Mouse (Mus musculus) CD4-positive, CD25-positive, alpha-beta regulatory T cell, adult 4 months (primary cell): ENCODE data around the gene Btbd35f21. TPM values are rescaled to one million over a fixed set of nuclear protein-coding genes. Genes with fewer than 3 reads are reported as not detected.
"Not testable (repeated sequence)": the region's sequence is repeated elsewhere in the genome, so short reads cannot be mapped to it uniquely, and the experiment has no call there.

Source experiments
- ATAC-seq: one replicate; pipeline ENCODE4 v1.8.0; 2017
- polyA plus RNA-seq, 2 experiments: library from polyadenylated mRNA; unstranded; fragments of 100-300 nt; shearing (Covaris generic); gene quantifications; one replicate each; pipeline ENCODE4 v1.2.1; 2017

The Btbd35f21 gene
- not detected for polyA plus RNA-seq

- not testable (repeated sequence) for ATAC-seq
Measured at GRCm38 (mm10) chrX:32725809-32726208, at the start of gene Btbd35f21. Gene Btbd35f21, plus strand, starts transcription at chrX:32726109.

Other genes with a start within 250 kb of the Btbd35f21 start
- gene Btbd35f1, start 166.1 kb upstream of the Btbd35f21 start, polyA plus RNA-seq = not detected
- gene Gm5926, start 75.4 kb upstream of the Btbd35f21 start, polyA plus RNA-seq = not detected
- gene Btbd35f30, start 168.5 kb downstream of the Btbd35f21 start, polyA plus RNA-seq = not detected
- gene Gm21789, start 215.7 kb downstream of the Btbd35f21 start, polyA plus RNA-seq = not detected
- not detected for gene Btbd35f5, start 247.8 kb downstream of the Btbd35f21 start, polyA plus RNA-seq